Mouse (Mus musculus): ENCODE results near the gene Hmox2. TPM values are rescaled to one million over a fixed set of nuclear protein-coding genes. Genes with fewer than 3 reads are reported as not detected.
"Not testable (repeated sequence)": the region's sequence is repeated elsewhere in the genome, so short reads cannot be mapped to it uniquely, and the experiment has no call there.

Hmox2 gene
- 70.1 and 81.0 TPM in 2 replicates for polyA plus RNA-seq (2016; fragmentation: Nextera tagmentation; extraction: Ambion mirVana)

- Histone ChIP-seq H3K9ac (replicated peaks) (peak within 1 kb of the TSS; percentile 79), H3K4me1 (peaks cover 9% of the 10 kb centered on the region; the same call in 1 of the 2 replicates), H3K27me3 (no peaks in the 10 kb centered on the region), H3K36me3 (no peaks in the 10 kb centered on the region), H3K4me2 (replicated peaks) (peak within 1 kb of the TSS; percentile 82), H3K9me3 (no peaks in the 10 kb centered on the region), H3K27ac (replicated peaks) (peak within 1 kb of the TSS; percentile 76), H3K4me3 (peak within 1 kb of the TSS; percentile 83)
- WGBS = 6% methylated on average over 35 of the region's 35 CpGs
- peak; percentile 95 for ATAC-seq (ENCODE audit: low FRiP score, low read depth)
Observed at GRCm38 (mm10) chr16:4725780-4726527, at the start of gene Hmox2. Gene Hmox2, plus strand, starts transcription at chr16:4726361.

DNA sequence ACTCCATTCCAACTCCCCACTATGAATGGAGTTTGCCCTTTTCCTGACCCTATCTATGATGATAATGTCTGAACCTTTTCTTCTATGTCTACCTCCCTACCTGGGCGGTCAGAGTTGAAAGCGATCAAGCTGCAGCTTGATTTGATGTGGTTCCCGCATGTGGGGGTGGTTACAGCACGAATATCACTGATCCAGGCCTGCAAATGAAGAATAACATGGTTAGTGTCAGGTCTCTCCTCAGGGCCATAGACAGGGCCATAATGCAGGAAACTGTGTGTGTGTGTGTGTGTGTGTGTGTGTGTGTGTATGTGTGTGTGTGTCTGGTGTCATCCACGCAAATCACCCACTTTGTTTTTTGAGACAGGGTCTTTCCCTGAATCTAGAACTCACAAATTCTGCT lies 49.3 kb upstream of the Hmox2 start:
- H3K4me3 ChIP-seq = no peak overlapping the region
- H3K36me3 ChIP-seq = peaks cover 13% of the 10 kb centered on the region
- 92% methylated on average over 5 of the region's 5 CpGs for WGBS
- H3K27me3 ChIP-seq = no peaks in the 10 kb centered on the region
- no peak overlapping the region for H3K27ac ChIP-seq (replicated peaks)
- peaks cover 13% of the 10 kb centered on the region for H3K4me1 ChIP-seq
- H3K4me2 ChIP-seq (replicated peaks) = no peak overlapping the region
- ATAC-seq (ENCODE audit: low FRiP score, low read depth) = no peak
- H3K9ac ChIP-seq (replicated peaks) = no peak overlapping the region
- H3K9me3 ChIP-seq = no peaks in the 10 kb centered on the region

DNA sequence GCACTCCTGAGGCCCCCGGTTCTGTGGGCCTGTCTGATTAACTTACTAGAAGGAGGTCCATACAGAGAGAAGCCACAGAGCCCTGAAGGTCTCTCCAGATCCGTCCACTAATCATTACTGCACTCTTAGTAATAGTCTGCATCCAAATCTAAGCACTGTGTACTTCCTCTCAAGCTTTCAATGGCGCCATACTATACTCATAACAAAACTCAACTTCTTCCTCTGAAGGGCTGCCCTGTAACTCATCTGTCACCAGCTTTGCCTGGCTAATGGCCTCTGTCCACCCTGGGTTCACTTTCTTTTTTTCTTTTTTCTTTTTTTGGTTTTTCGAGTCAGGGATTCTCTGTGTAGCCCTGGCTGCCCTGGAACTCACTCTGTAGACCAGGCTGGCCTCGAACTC lies 48.1 kb upstream of the Hmox2 start:
- 90% methylated on average over 5 of the region's 5 CpGs for WGBS
- no peak overlapping the region for H3K4me2 ChIP-seq (replicated peaks)
- no peaks in the 10 kb centered on the region for H3K27me3 ChIP-seq
- H3K4me1 ChIP-seq = peaks cover 16% of the 10 kb centered on the region
- no peak overlapping the region for H3K4me3 ChIP-seq
- H3K36me3 ChIP-seq = peaks cover 13% of the 10 kb centered on the region
- H3K27ac ChIP-seq (replicated peaks) = no peak overlapping the region
- ATAC-seq (ENCODE audit: low FRiP score, low read depth) = no peak
- H3K9ac ChIP-seq (replicated peaks) = no peak overlapping the region
- no peaks in the 10 kb centered on the region for H3K9me3 ChIP-seq

DNA sequence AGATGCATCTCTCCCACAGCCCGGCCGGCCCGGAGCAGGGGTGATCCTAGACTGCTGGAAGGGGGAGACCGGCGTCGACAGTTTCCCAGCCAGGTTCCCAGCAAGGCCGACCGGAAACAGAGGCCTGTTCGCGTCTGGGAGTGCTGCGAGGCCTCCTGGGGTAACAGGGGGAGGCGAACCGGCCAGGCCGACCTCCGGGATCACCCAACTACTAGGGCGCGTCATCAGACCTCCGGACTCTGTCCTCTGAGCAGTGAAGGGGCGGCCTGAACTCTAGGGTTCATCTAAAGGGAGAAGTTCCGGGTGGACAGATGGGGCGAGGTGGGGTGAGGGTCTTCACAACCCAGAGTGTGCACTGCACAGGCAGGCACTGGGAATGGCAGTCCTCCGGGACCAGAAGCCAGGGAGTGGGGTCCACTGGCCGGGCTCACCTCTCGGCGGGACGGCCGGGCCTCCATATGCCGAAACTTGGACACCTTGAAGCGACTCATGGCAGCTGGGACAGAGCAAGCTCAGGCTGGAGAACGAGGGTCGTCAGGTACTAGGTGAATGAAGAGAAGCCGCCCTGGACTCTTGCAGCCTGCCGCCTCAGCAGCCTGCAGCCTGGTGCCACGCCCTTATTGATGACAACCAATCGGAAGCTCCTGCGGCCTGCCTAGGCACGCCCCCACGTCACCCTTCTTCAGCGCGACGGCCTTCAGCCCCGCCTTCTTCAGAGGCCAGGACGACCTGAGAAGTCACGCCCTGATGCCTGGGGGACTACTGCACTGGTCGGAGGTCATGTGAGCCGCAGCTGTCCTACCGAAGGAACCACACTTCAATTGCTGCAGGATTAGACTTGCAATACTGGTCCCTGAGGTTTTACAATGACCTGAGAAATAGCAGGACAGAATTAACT lies 46.8 kb upstream of the Hmox2 start, which contains the start of gene Coro7:
TSS of gene Coro7 (minus strand) at position 657 of the 898 bp plus-strand sequence.
- peak; percentile 92 for ATAC-seq (ENCODE audit: low FRiP score, low read depth)
- Histone ChIP-seq H3K4me1 (peaks cover 20% of the 10 kb centered on the region), H3K9me3 (no peaks in the 10 kb centered on the region), H3K27me3 (no peaks in the 10 kb centered on the region), H3K4me2 (replicated peaks) (peak within 1 kb of the TSS; percentile 89), H3K36me3 (peaks cover 13% of the 10 kb centered on the region), H3K27ac (replicated peaks) (peak within 1 kb of the TSS; percentile 49), H3K9ac (replicated peaks) (peak within 1 kb of the TSS; percentile 58), H3K4me3 (peak within 1 kb of the TSS; percentile 63)
- WGBS = under 1% methylated on average over 47 of the region's 47 CpGs

- not testable (repeated sequence) for H3K4me2 ChIP-seq (replicated peaks); H3K9me3 ChIP-seq; H3K36me3 ChIP-seq; H3K27me3 ChIP-seq; H3K4me3 ChIP-seq; H3K27ac ChIP-seq (replicated peaks); ATAC-seq (ENCODE audit: low FRiP score, low read depth); H3K9ac ChIP-seq (replicated peaks)
- 84% methylated on average over 3 of the region's 3 CpGs for WGBS
- peaks cover 33% of the 10 kb centered on the region for H3K4me1 ChIP-seq
Observed at GRCm38 (mm10) chr16:4680922-4681455, 45.2 kb upstream of the Hmox2 start.

GRCm38 (mm10) chr16:4682628-4683179 lies 43.5 kb upstream of the Hmox2 start:
- peaks cover 7% of the 10 kb centered on the region for H3K36me3 ChIP-seq
- WGBS = 73% methylated on average over 4 of the region's 4 CpGs
- H3K9ac ChIP-seq (replicated peaks) = no peak overlapping the region
- H3K27ac ChIP-seq (replicated peaks) = no peak overlapping the region
- peak overlapping the region; percentile 96; the same call in 1 of the 2 replicates for H3K4me3 ChIP-seq
- no peaks in the 10 kb centered on the region for H3K9me3 ChIP-seq
- ATAC-seq (ENCODE audit: low FRiP score, low read depth) = no peak
- peaks cover 33% of the 10 kb centered on the region for H3K4me1 ChIP-seq
- H3K27me3 ChIP-seq = no peaks in the 10 kb centered on the region
- peak overlapping the region; percentile 98 for H3K4me2 ChIP-seq (replicated peaks)

DNA sequence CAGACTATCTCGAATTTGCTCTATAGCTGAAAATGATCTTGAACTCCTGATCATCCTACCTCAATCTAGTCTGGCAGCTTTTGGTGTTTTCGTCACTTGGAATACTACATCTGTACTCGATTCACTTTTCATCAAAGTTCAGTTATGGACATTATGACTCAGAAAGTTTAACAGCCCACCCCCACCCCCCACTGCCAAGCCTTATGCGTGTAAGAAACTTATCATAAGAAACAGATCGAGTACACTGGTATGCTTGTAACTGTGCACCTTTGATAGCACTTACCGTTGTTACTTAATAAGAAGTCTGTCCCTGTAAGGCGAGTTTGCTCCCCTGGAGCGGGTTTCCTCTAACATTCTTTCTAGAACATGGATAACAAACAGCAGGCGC lies 43.0 kb upstream of the Hmox2 start:
- 33% methylated on average over 9 of the region's 9 CpGs for WGBS
- ATAC-seq (ENCODE audit: low FRiP score, low read depth) = no peak
- peak overlapping the region; percentile 89 for H3K9ac ChIP-seq (replicated peaks)
- peaks cover 33% of the 10 kb centered on the region for H3K4me1 ChIP-seq
- peak overlapping the region; percentile 98 for H3K4me2 ChIP-seq (replicated peaks)
- peaks cover 12% of the 10 kb centered on the region for H3K36me3 ChIP-seq
- H3K27ac ChIP-seq (replicated peaks) = peak overlapping the region; percentile 64
- no peaks in the 10 kb centered on the region for H3K9me3 ChIP-seq
- H3K4me3 ChIP-seq = peak overlapping the region; percentile 96
- no peaks in the 10 kb centered on the region for H3K27me3 ChIP-seq

- H3K27ac ChIP-seq (replicated peaks) = peak overlapping the region; percentile 64
- H3K4me2 ChIP-seq (replicated peaks) = peak overlapping the region; percentile 98
- peak overlapping the region; percentile 96 for H3K4me3 ChIP-seq
- H3K36me3 ChIP-seq = peaks cover 16% of the 10 kb centered on the region
- ATAC-seq (ENCODE audit: low FRiP score, low read depth) = peak; percentile 82
- H3K9me3 ChIP-seq = no peaks in the 10 kb centered on the region
- H3K27me3 ChIP-seq = no peaks in the 10 kb centered on the region
- peak overlapping the region; percentile 89 for H3K9ac ChIP-seq (replicated peaks)
- peaks cover 28% of the 10 kb centered on the region for H3K4me1 ChIP-seq
- WGBS = under 1% methylated on average over 54 of the region's 54 CpGs
Observed at GRCm38 (mm10) chr16:4683581-4684456, 42.3 kb upstream of the Hmox2 start.

DNA sequence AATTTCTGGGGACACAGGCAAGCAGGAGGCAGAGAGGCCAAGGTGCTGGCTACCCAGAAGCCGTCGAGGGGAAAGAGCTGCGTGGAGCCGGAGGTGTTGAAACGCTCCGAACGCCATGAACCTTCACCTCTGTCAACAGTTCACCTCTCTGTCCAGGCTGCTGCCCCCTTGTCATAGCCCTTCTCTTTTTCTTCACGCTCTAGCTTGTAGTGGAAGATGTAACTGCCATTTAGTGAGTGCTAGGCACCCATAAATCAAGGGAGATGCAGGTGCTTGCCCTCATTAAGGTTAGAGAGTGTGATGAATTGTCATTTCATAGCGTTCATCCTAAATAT lies 41.7 kb upstream of the Hmox2 start:
- Histone ChIP-seq H3K4me2 (replicated peaks) (peak overlapping the region; percentile 98), H3K36me3 (peaks cover 22% of the 10 kb centered on the region), H3K4me3 (peak overlapping the region; percentile 96), H3K4me1 (peaks cover 23% of the 10 kb centered on the region), H3K27me3 (no peaks in the 10 kb centered on the region), H3K9me3 (no peaks in the 10 kb centered on the region), H3K9ac (replicated peaks) (peak overlapping the region; percentile 89), H3K27ac (replicated peaks) (peak overlapping the region; percentile 64; the same call in 1 of the 2 replicates)
- ATAC-seq (ENCODE audit: low FRiP score, low read depth) = 0 out of 2 replicates have a peak, but pooled peaks have one; percentile 1
- WGBS = 3% methylated on average over 9 of the region's 9 CpGs

DNA sequence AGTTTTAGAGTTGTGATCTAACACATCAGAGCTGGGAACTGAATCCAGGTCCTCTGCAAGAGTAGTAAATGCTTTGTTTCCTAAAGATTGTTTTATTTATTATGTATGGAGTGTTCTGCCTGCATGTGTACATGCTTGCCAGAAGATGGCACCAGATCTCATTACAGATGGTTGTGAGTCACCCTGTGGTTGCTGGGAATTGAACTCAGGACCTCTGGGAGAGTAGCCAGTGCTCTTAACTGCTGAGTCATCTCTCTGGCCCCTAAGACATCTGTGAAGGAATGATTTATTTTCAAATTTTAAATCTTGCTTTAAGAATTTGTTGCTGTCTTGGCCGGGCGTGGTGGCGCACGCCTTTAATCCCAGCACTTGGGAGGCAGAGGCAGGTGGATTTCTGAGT lies 36.8 kb upstream of the Hmox2 start:
- not testable (repeated sequence) for H3K9me3 ChIP-seq; ATAC-seq (ENCODE audit: low FRiP score, low read depth); H3K27ac ChIP-seq (replicated peaks); H3K4me3 ChIP-seq; H3K4me2 ChIP-seq (replicated peaks); H3K27me3 ChIP-seq; H3K9ac ChIP-seq (replicated peaks)
- Histone ChIP-seq H3K4me1 (peaks cover 12% of the 10 kb centered on the region), H3K36me3 (peaks cover 68% of the 10 kb centered on the region)
- WGBS = 99% methylated on average over 4 of the region's 4 CpGs

DNA sequence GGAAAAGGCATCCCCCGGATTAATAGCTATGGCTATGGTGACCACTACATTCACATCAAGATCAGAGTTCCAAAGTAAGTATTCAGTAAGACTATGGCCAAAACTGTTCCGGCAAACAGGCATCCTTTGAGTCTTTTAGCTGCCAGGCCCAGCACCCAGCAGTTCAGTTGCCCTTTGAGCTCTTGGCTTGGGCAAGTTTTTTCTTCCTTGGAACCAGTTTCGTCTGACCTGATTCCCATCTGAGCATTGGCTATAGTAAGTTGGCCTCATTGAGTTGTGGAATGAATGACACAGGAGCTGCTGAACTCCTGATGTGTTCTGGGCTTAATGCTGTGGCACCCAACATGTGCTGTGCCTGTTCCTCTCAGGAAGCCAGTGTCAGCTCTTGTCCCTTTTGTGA lies 24.9 kb upstream of the Hmox2 start:
- H3K4me1 ChIP-seq = no peaks in the 10 kb centered on the region
- WGBS = 95% methylated on average over 3 of the region's 3 CpGs
- no peak overlapping the region for H3K4me3 ChIP-seq
- H3K9ac ChIP-seq (replicated peaks) = no peak overlapping the region
- no peak overlapping the region for H3K27ac ChIP-seq (replicated peaks)
- no peaks in the 10 kb centered on the region for H3K9me3 ChIP-seq
- ATAC-seq (ENCODE audit: low FRiP score, low read depth) = no peak
- peaks cover 95% of the 10 kb centered on the region for H3K36me3 ChIP-seq
- H3K27me3 ChIP-seq = no peaks in the 10 kb centered on the region
- H3K4me2 ChIP-seq (replicated peaks) = no peak overlapping the region
